Mouse (Mus musculus): ENCODE data around the gene Map7d1.

DNA sequence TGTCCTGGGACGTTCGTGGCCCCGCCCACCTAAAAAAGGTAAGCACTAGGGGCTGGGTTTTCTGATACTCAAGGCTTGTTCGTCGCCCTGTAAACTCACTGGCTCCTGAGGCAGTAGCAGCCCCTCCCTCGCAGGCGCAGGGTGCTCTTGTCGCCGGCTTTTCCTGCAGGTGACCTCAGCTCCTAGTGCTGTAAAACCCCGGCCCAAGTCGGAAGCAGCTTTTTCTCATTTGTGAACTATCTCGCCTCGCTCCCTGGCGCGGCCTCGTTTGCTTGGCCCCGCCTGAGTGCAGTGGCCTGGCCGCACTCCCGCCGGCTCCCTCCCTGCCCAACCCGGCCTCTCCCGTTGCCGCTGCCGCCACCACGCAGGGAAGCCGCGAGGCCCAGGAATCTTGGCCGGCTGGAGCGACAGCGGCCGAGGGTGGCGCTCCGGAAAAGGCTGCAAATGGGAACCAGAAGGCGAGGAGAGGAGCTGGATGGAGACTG, 40.5 kb upstream of the Map7d1 start:
- TF ChIP-seq FLI1 (IDR thresholded peaks at IDR 0.05; ENCODE audit: low read length) (no peak), GATA1 (IDR thresholded peaks at IDR 0.05; ENCODE audit: borderline replicate concordance, low read length) (no peak)
